In genomic region chr6:72344396-72345073, GRCm38 (mm10) we compare ENCODE assay signal across 7 mouse cellular contexts. TPM values are rescaled to one million over a fixed set of nuclear protein-coding genes. Genes with fewer than 3 reads are reported as not detected.
DNase-seq lines count a peak whose midpoint lies in the region; ATAC-seq and TF ChIP-seq lines count a peak whose summit lies in the region.

No protein-coding gene starts in this region.

- no peaks in the 10 kb centered on the region for H3K9me3 ChIP-seq in neural tube, embryonic 11.5 days (ENCODE audit: control insufficient read depth, low read length)
- no peaks in the 10 kb centered on the region for H3K9me3 ChIP-seq in erythroblast, embryonic 14.5 days (ENCODE audit: control insufficient read depth, low read length)
- no peaks in the 10 kb centered on the region for H3K9me3 ChIP-seq in limb, embryonic 14.5 days (ENCODE audit: control insufficient read depth, low read length)
- no peaks in the 10 kb centered on the region for H3K9me3 ChIP-seq in stomach, postnatal 0 days (ENCODE audit: control insufficient read depth, low read length)

- H3K36me3 ChIP-seq in neural tube, embryonic 11.5 days (ENCODE audit: control insufficient read depth, insufficient read depth, low read length), result no peaks in the 10 kb centered on the region
- H3K36me3 ChIP-seq in erythroblast, embryonic 14.5 days (ENCODE audit: control insufficient read depth), result peaks cover 54% of the 10 kb centered on the region
- H3K36me3 ChIP-seq in limb, embryonic 14.5 days (ENCODE audit: control insufficient read depth, insufficient read depth, low read length), result peaks cover 18% of the 10 kb centered on the region
- H3K36me3 ChIP-seq in stomach, postnatal 0 days (ENCODE audit: control insufficient read depth, insufficient read depth, low read length), result no peaks in the 10 kb centered on the region

- H3K9ac ChIP-seq in neural tube, embryonic 11.5 days (ENCODE audit: low read length), result peak overlapping the region; percentile 81
- peak overlapping the region; percentile 82 for H3K9ac ChIP-seq in limb, embryonic 14.5 days (ENCODE audit: low read depth, low read length, severe bottlenecking)
- peak overlapping the region; percentile 92 for H3K9ac ChIP-seq in stomach, postnatal 0 days (ENCODE audit: low read length)

- peak overlapping the region; percentile 83 for H3K4me2 ChIP-seq in neural tube, embryonic 11.5 days (ENCODE audit: low read depth)
- H3K4me2 ChIP-seq in limb, embryonic 14.5 days (replicated peaks; ENCODE audit: low read depth, low read length, severe bottlenecking), result peak overlapping the region; percentile 66
- peak overlapping the region; percentile 91 for H3K4me2 ChIP-seq in stomach, postnatal 0 days (replicated peaks; ENCODE audit: low read depth)

- peaks cover 14% of the 10 kb centered on the region for H3K4me1 ChIP-seq in neural tube, embryonic 11.5 days (ENCODE audit: control insufficient read depth, insufficient read depth, low read length)
- peaks cover 76% of the 10 kb centered on the region for H3K4me1 ChIP-seq in erythroblast, embryonic 14.5 days (ENCODE audit: control insufficient read depth)
- peaks cover 23% of the 10 kb centered on the region for H3K4me1 ChIP-seq in limb, embryonic 14.5 days (ENCODE audit: control insufficient read depth, insufficient read depth, low read length)
- no peaks in the 10 kb centered on the region; the same call in 1 of the 2 replicates for H3K4me1 ChIP-seq in stomach, postnatal 0 days (replicated peaks; ENCODE audit: control insufficient read depth, insufficient read depth)

- H3K27ac ChIP-seq in neural tube, embryonic 11.5 days (ENCODE audit: low read depth, low read length), result 0 out of 2 replicates have a peak overlapping the region, but pooled peaks have one; percentile 30
- H3K27ac ChIP-seq in limb, embryonic 14.5 days (replicated peaks; ENCODE audit: low read depth, low read length), result peak overlapping the region; percentile 56
- peak overlapping the region; percentile 65; the same call in 1 of the 2 replicates for H3K27ac ChIP-seq in stomach, postnatal 0 days (replicated peaks)

- no peak for TF ChIP-seq EP300 in stomach, postnatal 0 days (optimal IDR thresholded peaks at IDR 0.05)

- no peak for TF ChIP-seq CTCF in stomach, postnatal 0 days (IDR thresholded peaks at IDR 0.05; ENCODE audit: low read depth)

- no peak for DNase-seq in neural tube, embryonic 11.5 days (ENCODE audit: low spot score)
- DNase-seq in neural tube, embryonic 10.5 days (ENCODE audit: extremely low spot score, low spot score), result no peak
- DNase-seq in limb, embryonic 14.5 days (ENCODE audit: low spot score), result no peak
- DNase-seq in stomach, postnatal 0 days (ENCODE audit: low spot score), result no peak
- no peak for DNase-seq in adrenal gland, postnatal 4 days (ENCODE audit: low spot score in 2 of 2)
- DNase-seq in thymus, postnatal 10 days (ENCODE audit: low spot score in 2 of 2), result no peak

- no peaks in the 10 kb centered on the region for H3K27me3 ChIP-seq in neural tube, embryonic 11.5 days (ENCODE audit: control insufficient read depth, insufficient read depth, low read length)
- H3K27me3 ChIP-seq in erythroblast, embryonic 14.5 days (ENCODE audit: control insufficient read depth), result no peaks in the 10 kb centered on the region
- H3K27me3 ChIP-seq in limb, embryonic 14.5 days (ENCODE audit: control insufficient read depth, insufficient read depth, low read length), result no peaks in the 10 kb centered on the region
- H3K27me3 ChIP-seq in stomach, postnatal 0 days (ENCODE audit: control insufficient read depth, insufficient read depth, low read length), result no peaks in the 10 kb centered on the region

- no peak; the same call in 1 of the 2 replicates for ATAC-seq in neural tube, embryonic 11.5 days (ENCODE audit: insufficient read depth, low FRiP score, low TSS enrichment)
- peak; percentile 28; the same call in 1 of the 2 replicates for ATAC-seq in limb, embryonic 14.5 days (ENCODE audit: low FRiP score, low read depth)
- ATAC-seq in stomach, postnatal 0 days (ENCODE audit: low FRiP score, low TSS enrichment), result no peak; the same call in 1 of the 2 replicates

- peak overlapping the region; percentile 82 for H3K4me3 ChIP-seq in neural tube, embryonic 11.5 days (ENCODE audit: low read depth, low read length)
- H3K4me3 ChIP-seq in erythroblast, embryonic 14.5 days (replicated peaks), result peak overlapping the region; percentile 96
- H3K4me3 ChIP-seq in limb, embryonic 14.5 days (replicated peaks; ENCODE audit: low read length), result peak overlapping the region; percentile 79
- H3K4me3 ChIP-seq in stomach, postnatal 0 days (ENCODE audit: low read depth, low read length), result peak overlapping the region; percentile 79

- WGBS in neural tube, embryonic 11.5 days, result under 1% methylated on average over 42 of the region's 42 CpGs
- under 1% methylated on average over 25 of the region's 42 CpGs for WGBS in limb, embryonic 14.5 days
- WGBS in stomach, postnatal 0 days, result under 1% methylated on average over 42 of the region's 42 CpGs

- TF ChIP-seq POLR2A in limb, embryonic 14.5 days (IDR thresholded peaks at IDR 0.05; ENCODE audit: borderline replicate concordance, extremely low read depth, insufficient read depth, insufficient read length), result no peak

RNA-seq across cellular contexts. Expression of gene Usp39, which starts 0.4 kb away (rescaled TPM):
- polyA plus RNA-seq in neural tube, embryonic 11.5 days (2014; fragmentation: Nextera tagmentation; extraction: Ambion mirVana), result 95.7 and 104 TPM in 2 replicates
- 2.5 and 3.5 TPM in 2 replicates for polyA plus RNA-seq in erythroblast, embryonic 14.5 days (2012)
- 35.8 and 39.1 TPM in 2 replicates for polyA plus RNA-seq in limb, embryonic 14.5 days (2012; rRNA removed)
- polyA plus RNA-seq in limb, embryonic 14.5 days (2014; fragmentation: Nextera tagmentation; extraction: Ambion mirVana), result 52.2 and 53.7 TPM in 2 replicates
- polyA plus RNA-seq in stomach, postnatal 0 days (2015; fragmentation: Nextera tagmentation; extraction: Ambion mirVana), result 20.1 and 21.0 TPM in 2 replicates
- 10 to 100 TPM; 36.2 to 36.4 TPM for total RNA-seq in adrenal gland, postnatal 4 days (2021)

RNA-seq across cellular contexts. Expression of gene 0610030E20Rik, which starts 2.6 kb away (rescaled TPM):
- 17.4 TPM in 2 replicates for polyA plus RNA-seq in neural tube, embryonic 11.5 days (2014; fragmentation: Nextera tagmentation; extraction: Ambion mirVana)
- polyA plus RNA-seq in erythroblast, embryonic 14.5 days (2012), result 0.74 and 1.3 TPM in 2 replicates
- polyA plus RNA-seq in limb, embryonic 14.5 days (2012; rRNA removed), result 30.6 and 31.7 TPM in 2 replicates
- polyA plus RNA-seq in limb, embryonic 14.5 days (2014; fragmentation: Nextera tagmentation; extraction: Ambion mirVana), result 23.0 and 23.5 TPM in 2 replicates
- 19.6 and 20.5 TPM in 2 replicates for polyA plus RNA-seq in stomach, postnatal 0 days (2015; fragmentation: Nextera tagmentation; extraction: Ambion mirVana)
- total RNA-seq in adrenal gland, postnatal 4 days (2021), result 10 to 100 TPM; 32.5 to 34.3 TPM

RNA-seq across cellular contexts. Expression of gene Tmem150a, which starts 10.7 kb away (rescaled TPM):
- polyA plus RNA-seq in neural tube, embryonic 11.5 days (2014; fragmentation: Nextera tagmentation; extraction: Ambion mirVana), result 9.3 and 12.4 TPM in 2 replicates
- polyA plus RNA-seq in erythroblast, embryonic 14.5 days (2012), result 0.32 and 0.44 TPM in 2 replicates
- polyA plus RNA-seq in limb, embryonic 14.5 days (2012; rRNA removed), result 32.9 and 50.5 TPM in 2 replicates
- polyA plus RNA-seq in limb, embryonic 14.5 days (2014; fragmentation: Nextera tagmentation; extraction: Ambion mirVana), result 16.0 and 16.1 TPM in 2 replicates
- 7.7 and 8.4 TPM in 2 replicates for polyA plus RNA-seq in stomach, postnatal 0 days (2015; fragmentation: Nextera tagmentation; extraction: Ambion mirVana)
- 10 to 100 TPM; 31.4 to 34.1 TPM for total RNA-seq in adrenal gland, postnatal 4 days (2021)

RNA-seq across cellular contexts. Expression of gene Rnf181, which starts 22.2 kb away (rescaled TPM):
- 106 and 114 TPM in 2 replicates for polyA plus RNA-seq in neural tube, embryonic 11.5 days (2014; fragmentation: Nextera tagmentation; extraction: Ambion mirVana)
- polyA plus RNA-seq in erythroblast, embryonic 14.5 days (2012), result 14.4 and 15.6 TPM in 2 replicates
- polyA plus RNA-seq in limb, embryonic 14.5 days (2012; rRNA removed), result 65.7 and 79.5 TPM in 2 replicates
- 84.4 and 85.6 TPM in 2 replicates for polyA plus RNA-seq in limb, embryonic 14.5 days (2014; fragmentation: Nextera tagmentation; extraction: Ambion mirVana)
- polyA plus RNA-seq in stomach, postnatal 0 days (2015; fragmentation: Nextera tagmentation; extraction: Ambion mirVana), result 136 and 137 TPM in 2 replicates
- 100 to 1,000 TPM; 329 to 344 TPM for total RNA-seq in adrenal gland, postnatal 4 days (2021)

RNA-seq across cellular contexts. Expression of gene Vamp5, which starts 35.7 kb away (rescaled TPM):
- 13.4 and 16.3 TPM in 2 replicates for polyA plus RNA-seq in neural tube, embryonic 11.5 days (2014; fragmentation: Nextera tagmentation; extraction: Ambion mirVana)
- 6.0 and 6.1 TPM in 2 replicates for polyA plus RNA-seq in erythroblast, embryonic 14.5 days (2012)
- 14.5 and 16.6 TPM in 2 replicates for polyA plus RNA-seq in limb, embryonic 14.5 days (2012; rRNA removed)
- 20.8 and 24.5 TPM in 2 replicates for polyA plus RNA-seq in limb, embryonic 14.5 days (2014; fragmentation: Nextera tagmentation; extraction: Ambion mirVana)
- polyA plus RNA-seq in stomach, postnatal 0 days (2015; fragmentation: Nextera tagmentation; extraction: Ambion mirVana), result 20.2 and 22.2 TPM in 2 replicates
- total RNA-seq in adrenal gland, postnatal 4 days (2021), result 10 to 100 TPM; 33.0 to 40.5 TPM
